In genomic region chr11:115630532-115631504, GRCm38 (mm10) we compare ENCODE assay signal across 8 mouse cellular contexts. TPM values are rescaled to one million over a fixed set of nuclear protein-coding genes. Genes with fewer than 3 reads are reported as not detected.
DNase-seq lines count a peak whose midpoint lies in the region; ATAC-seq lines count a peak whose summit lies in the region.

No protein-coding gene starts in this region.

- no peaks in the 10 kb centered on the region for H3K36me3 ChIP-seq in forebrain, embryonic 11.5 days (ENCODE audit: control insufficient read depth, insufficient read depth, low read length)

- ATAC-seq in forebrain, embryonic 11.5 days (replicated peaks; ENCODE audit: low FRiP score) = no peak

- no peak overlapping the region for H3K4me3 ChIP-seq in forebrain, embryonic 11.5 days (ENCODE audit: low read depth, low read length)

- no peaks in the 10 kb centered on the region for H3K4me1 ChIP-seq in forebrain, embryonic 11.5 days (replicated peaks; ENCODE audit: control insufficient read depth, insufficient read depth, low read length)

- no peak overlapping the region for H3K27ac ChIP-seq in forebrain, embryonic 11.5 days (ENCODE audit: low read depth, low read length)

- no peaks in the 10 kb centered on the region for H3K27me3 ChIP-seq in forebrain, embryonic 11.5 days (ENCODE audit: control insufficient read depth, insufficient read depth, low read length)

- no peak overlapping the region for H3K4me2 ChIP-seq in forebrain, embryonic 11.5 days (ENCODE audit: low read depth, low read length, severe bottlenecking)

- peak; percentile 55 for DNase-seq in cerebellum, adult 9-11 months
- no peak for DNase-seq in cerebellum, postnatal 36 days
- DNase-seq in T-cell, adult 2 months (ENCODE audit: low spot score) = peak; percentile 57
- peak; percentile 55 for DNase-seq in liver
- DNase-seq in natural killer cell, adult 2 months (ENCODE audit: low spot score in 2 of 2) = peak; percentile 69 to 92
- DNase-seq in testis, postnatal 10 days (ENCODE audit: low spot score) = no peak
- DNase-seq in forebrain, embryonic 11.5 days (ENCODE audit: low spot score) = no peak
- no peak for DNase-seq in embryo, embryonic 10.5 days (ENCODE audit: low spot score)

- no peak overlapping the region for H3K9ac ChIP-seq in forebrain, embryonic 11.5 days (ENCODE audit: low read length)

- no peaks in the 10 kb centered on the region for H3K9me3 ChIP-seq in forebrain, embryonic 11.5 days (ENCODE audit: control insufficient read depth, low read length)

- WGBS in forebrain, embryonic 11.5 days = 51% methylated on average over 16 of the region's 16 CpGs

RNA-seq across cellular contexts. Expression of gene Slc25a19, which starts 2.7 kb away (rescaled TPM):
- polyA plus RNA-seq in forebrain, embryonic 11.5 days (2014; fragmentation: Nextera tagmentation; extraction: Ambion mirVana) = 26.4 and 27.7 TPM in 2 replicates

RNA-seq across cellular contexts. Expression of gene Mif4gd, which starts 18.0 kb away (rescaled TPM):
- 19.2 and 22.6 TPM in 2 replicates for polyA plus RNA-seq in forebrain, embryonic 11.5 days (2014; fragmentation: Nextera tagmentation; extraction: Ambion mirVana)

RNA-seq across cellular contexts. Expression of gene Gga3, which starts 27.0 kb away (rescaled TPM):
- 36.5 and 37.1 TPM in 2 replicates for polyA plus RNA-seq in forebrain, embryonic 11.5 days (2014; fragmentation: Nextera tagmentation; extraction: Ambion mirVana)

RNA-seq across cellular contexts. Expression of gene Mrps7, which starts 27.1 kb away (rescaled TPM):
- polyA plus RNA-seq in forebrain, embryonic 11.5 days (2014; fragmentation: Nextera tagmentation; extraction: Ambion mirVana) = 93.9 and 95.3 TPM in 2 replicates

Comparison
In these comparisons a context has a peak if more than half of its experiments do, and no peak if none do; other contexts are left out.
1. DNase-seq: peak in cerebellum, adult 9-11 months (single experiment), T-cell, adult 2 months (single experiment), liver (single experiment) and natural killer cell, adult 2 months (2 of 2); none in cerebellum, postnatal 36 days (0 of 2), testis, postnatal 10 days (single experiment), forebrain, embryonic 11.5 days (single experiment) and embryo, embryonic 10.5 days (single experiment).